Mouse (Mus musculus) lung, embryonic 14.5 days (tissue): Measurements from ENCODE around the gene Dph7. TPM values are rescaled to one million over a fixed set of nuclear protein-coding genes. Genes with fewer than 3 reads are reported as not detected.

ENCODE experiments used
- ATAC-seq: fragments of 200-750 bp; cut with Nextera tagmentation; 2 replicates; pipeline ENCODE4 v1.8.0; 2017; ENCODE audit warnings: mild to moderate bottlenecking, moderate TSS enrichment, moderate library complexity; ENCODE audit not compliant: insufficient read depth
- DNase-seq: peaks from one replicate; pipeline ENCODE4 v3.0.0-alpha.2; 2015
- H3K27ac ChIP-seq: fragments of 300-500 bp; sonication (generic); 2 replicates; pipeline ENCODE4 v1.5.1; 2014; ENCODE audit warnings: low read depth, mild to moderate bottlenecking, moderate library complexity
- H3K27me3 ChIP-seq: fragments of 300-500 bp; sonication (generic); 2 replicates; pipeline ENCODE4 v1.6.1; 2014; ENCODE audit warnings: low read length, control low read depth; ENCODE audit not compliant: insufficient read depth
- H3K36me3 ChIP-seq: fragments of 300-500 bp; sonication (generic); 2 replicates; pipeline ENCODE4 v1.6.1; 2014; ENCODE audit warnings: control low read depth; ENCODE audit not compliant: insufficient read depth
- H3K4me1 ChIP-seq: fragments of 300-500 bp; sonication (generic); 2 replicates; pipeline ENCODE4 v1.6.1; 2014; ENCODE audit warnings: antibody characterized with exemption, control low read depth; ENCODE audit not compliant: insufficient read depth
- H3K4me2 ChIP-seq: fragments of 300-500 bp; sonication (generic); 2 replicates; pipeline ENCODE4 v1.6.1; 2014; ENCODE audit warnings: mild to moderate bottlenecking
- H3K4me3 ChIP-seq: fragments of 300-500 bp; sonication (generic); 2 replicates; pipeline ENCODE4 v1.5.1; 2014; ENCODE audit warnings: low read depth, low read length
- H3K9ac ChIP-seq: fragments of 300-500 bp; sonication (generic); 2 replicates; pipeline ENCODE4 v1.6.1; 2014
- H3K9me3 ChIP-seq: fragments of 300-500 bp; sonication (generic); 2 replicates; pipeline ENCODE4 v1.6.1; 2016; ENCODE audit warnings: low read depth, low read length, control low read depth
- CTCF ChIP-seq: IDR thresholded peaks from 2 replicates; pipeline ENCODE4 v1.5.1; 2016; ENCODE audit warnings: antibody characterized with exemption, low read depth
- WGBS: fragments of 180-500 bp; shearing (Covaris S2); extraction: QIAGEN DNeasy Blood & Tissue Kit; methylation state at CpG from one replicate; pipeline ENCODE4 v1.1.7; 2014; 5-methylcytosine and 5-hydroxymethylcytosine counted together
- polyA plus RNA-seq: library from polyadenylated mRNA; unstranded; fragments of >200 nt; fragmentation: Nextera tagmentation; extraction: Ambion mirVana; gene quantifications from 2 replicates; pipeline ENCODE4 v1.2.1, GENCODE M21; 2014

Dph7 gene
- polyA plus RNA-seq = 26.4 and 29.3 TPM in 2 replicates

GRCm38 (mm10) chr2:24962304-24963000 lies at the start of gene Dph7:
Dph7 (plus strand) TSS chr2:24962400.
- H3K4me3 ChIP-seq = peak within 1 kb of the TSS; percentile 76
- H3K4me1 ChIP-seq = no peaks in the 10 kb centered on the region
- H3K36me3 ChIP-seq = peaks cover 53% of the 10 kb centered on the region
- ATAC-seq (peak; percentile 89), DNase-seq (peak; percentile 94)
- no peaks in the 10 kb centered on the region for H3K27me3 ChIP-seq
- H3K27ac ChIP-seq = 0 out of 2 replicates have a peak within 1 kb of the TSS, but pooled peaks have one; percentile 33
- TF ChIP-seq CTCF = peak; percentile 94
- H3K4me2 ChIP-seq = peak within 1 kb of the TSS; percentile 61
- under 1% methylated on average over 28 of the region's 28 CpGs for WGBS
- peak within 1 kb of the TSS; percentile 83 for H3K9ac ChIP-seq
- no peaks in the 10 kb centered on the region for H3K9me3 ChIP-seq

GRCm38 (mm10) chr2:24912589-24912988 lies 49.6 kb upstream of the Dph7 start:
- no peak for ATAC-seq
- DNase-seq = no peak
- peaks cover 3% of the 10 kb centered on the region; the same call in 1 of the 2 replicates for H3K4me1 ChIP-seq
- no peak overlapping the region for H3K4me3 ChIP-seq
- H3K9ac ChIP-seq = no peak overlapping the region
- no peak for TF ChIP-seq CTCF
- H3K36me3 ChIP-seq = peaks cover 17% of the 10 kb centered on the region; the same call in 1 of the 2 replicates
- H3K4me2 ChIP-seq = no peak overlapping the region
- no peaks in the 10 kb centered on the region for H3K27me3 ChIP-seq
- H3K9me3 ChIP-seq = no peaks in the 10 kb centered on the region
- H3K27ac ChIP-seq = no peak overlapping the region

GRCm38 (mm10) chr2:24914762-24915161 lies 47.4 kb upstream of the Dph7 start:
- H3K9ac ChIP-seq = no peak overlapping the region
- H3K27ac ChIP-seq = no peak overlapping the region
- ATAC-seq = no peak
- H3K27me3 ChIP-seq = no peaks in the 10 kb centered on the region
- no peak overlapping the region for H3K4me3 ChIP-seq
- peaks cover 17% of the 10 kb centered on the region; the same call in 1 of the 2 replicates for H3K36me3 ChIP-seq
- H3K9me3 ChIP-seq = no peaks in the 10 kb centered on the region
- no peak overlapping the region for H3K4me2 ChIP-seq
- WGBS = 87% methylated on average over 3 of the region's 3 CpGs
- DNase-seq = no peak
- peaks cover 7% of the 10 kb centered on the region; the same call in 1 of the 2 replicates for H3K4me1 ChIP-seq
- TF ChIP-seq CTCF = no peak

- Histone ChIP-seq H3K4me1 (peaks cover 7% of the 10 kb centered on the region; the same call in 1 of the 2 replicates), H3K4me2 (peak within 1 kb of the TSS; percentile 71), H3K4me3 (peak within 1 kb of the TSS; percentile 93), H3K27ac (peak within 1 kb of the TSS; percentile 94), H3K36me3 (no peaks in the 10 kb centered on the region), H3K27me3 (no peaks in the 10 kb centered on the region), H3K9ac (peak within 1 kb of the TSS; percentile 98), H3K9me3 (no peaks in the 10 kb centered on the region)
- peak; percentile 3; the same call in 1 of the 2 replicates for TF ChIP-seq CTCF
- DNase-seq (peak; percentile 96), ATAC-seq (peak; percentile 98)
- WGBS = under 1% methylated on average over 101 of the region's 112 CpGs
Observed at GRCm38 (mm10) chr2:24918930-24919838, 43.0 kb upstream of the Dph7 start, which contains the start of gene Ehmt1. Ehmt1 (minus strand) TSS chr2:24919614.

GRCm38 (mm10) chr2:24919839-24920175 lies 42.4 kb upstream of the Dph7 start:
- Histone ChIP-seq H3K27ac (peak overlapping the region; percentile 94), H3K4me1 (peaks cover 7% of the 10 kb centered on the region; the same call in 1 of the 2 replicates), H3K4me2 (peak overlapping the region; percentile 64), H3K9me3 (no peaks in the 10 kb centered on the region), H3K9ac (peak overlapping the region; percentile 98), H3K36me3 (no peaks in the 10 kb centered on the region), H3K27me3 (no peaks in the 10 kb centered on the region), H3K4me3 (peak overlapping the region; percentile 93)
- no peak for DNase-seq
- ATAC-seq = peak; percentile 67
- 11% methylated on average over 8 of the region's 8 CpGs for WGBS
- TF ChIP-seq CTCF = no peak

GRCm38 (mm10) chr2:24923561-24923960 lies 38.6 kb upstream of the Dph7 start:
- DNase-seq = peak; percentile 64
- 0 out of 2 replicates have a peak, but pooled peaks cover 4% of the 10 kb centered on the region for H3K4me1 ChIP-seq
- ATAC-seq = no peak

More at GRCm38 (mm10) chr2:24923561-24923960, 38.6 kb upstream of the Dph7 start:
- H3K4me3 ChIP-seq = no peak overlapping the region
- H3K4me2 ChIP-seq = no peak overlapping the region
- H3K9me3 ChIP-seq = no peaks in the 10 kb centered on the region
- H3K36me3 ChIP-seq = no peaks in the 10 kb centered on the region
- peak; percentile 56 for TF ChIP-seq CTCF
- no peak overlapping the region for H3K9ac ChIP-seq
- H3K27me3 ChIP-seq = no peaks in the 10 kb centered on the region
- 39% methylated on average over 2 of the region's 2 CpGs for WGBS
- no peak overlapping the region for H3K27ac ChIP-seq
